Mouse (Mus musculus): ENCODE data around the gene Tenm2.

DNA sequence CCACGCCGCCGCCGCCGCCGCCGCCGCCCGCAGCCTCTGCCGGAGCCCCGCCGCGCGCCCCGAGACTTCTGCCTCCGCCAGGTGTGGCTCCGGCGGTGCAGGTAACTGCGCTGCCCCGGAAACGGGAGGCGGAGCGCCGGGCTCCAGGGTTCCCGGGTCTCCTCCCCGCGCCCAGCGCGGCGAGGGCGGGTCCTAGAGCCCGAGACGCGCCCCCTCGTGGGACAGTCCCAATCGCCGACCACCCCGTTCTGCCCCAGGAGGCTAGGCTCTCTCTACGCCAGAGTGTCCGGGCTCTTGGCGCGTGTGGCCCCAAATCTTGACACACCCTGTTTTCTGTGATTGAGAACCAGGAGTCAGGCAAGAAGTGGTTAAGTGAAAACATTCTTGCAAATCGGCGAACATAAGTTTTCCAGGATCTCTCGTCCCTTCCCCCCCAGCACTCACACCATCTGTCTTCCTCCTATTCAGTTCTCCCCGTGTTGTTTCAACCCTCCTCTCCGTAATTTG, 1255.3 kb downstream of the Tenm2 start, which contains the start of gene Wwc1:
- TF ChIP-seq MAFK (IDR thresholded peaks at IDR 0.05; ENCODE audit: insufficient replicate concordance, low read length), result no peak
- TF ChIP-seq CTCF (conservative IDR thresholded peaks at IDR 0.05 in 1 of 2, IDR thresholded peaks at IDR 0.05 in 1 of 2; ENCODE audit: low read depth in 2 of 2, low read length in 2 of 2), result no peak
- no peak for TF ChIP-seq USF1 (IDR thresholded peaks at IDR 0.05; ENCODE audit: low read depth, low read length)
- no peak for TF ChIP-seq ELF1 (IDR thresholded peaks at IDR 0.05; ENCODE audit: low read depth, low read length)
- TF ChIP-seq ZMIZ1 (IDR thresholded peaks at IDR 0.05; ENCODE audit: low read depth, low read length), result no peak
- TF ChIP-seq KAT2A (IDR thresholded peaks at IDR 0.05; ENCODE audit: insufficient replicate concordance, low read length), result no peak
- no peak for TF ChIP-seq UBTF (IDR thresholded peaks at IDR 0.05; ENCODE audit: low read depth, low read length)
- TF ChIP-seq MYC (IDR thresholded peaks at IDR 0.05; ENCODE audit: low read depth, low read length), result no peak
- TF ChIP-seq POLR2A (IDR thresholded peaks at IDR 0.05; ENCODE audit: low read depth, low read length), result no peak
- no peak for TF ChIP-seq JUN (IDR thresholded peaks at IDR 0.05; ENCODE audit: insufficient read depth, low read depth, low read length)
